Mouse (Mus musculus) olfactory bulb, adult 2 months (tissue): ENCODE measurements around the gene Arhgap44.

ENCODE experiments used
- CTCF ChIP-seq: fragments of 200-500 bp; IDR thresholded peaks from 2 replicates; pipeline ENCODE4 v1.5.1; 2012; ENCODE audit warnings: low read depth, mild to moderate bottlenecking, low read length, moderate library complexity; ENCODE audit not compliant: insufficient read depth
- POLR2A ChIP-seq: fragments of 200-500 bp; IDR thresholded peaks from 2 replicates; pipeline ENCODE4 v1.6.1; 2012; ENCODE audit warnings: mild to moderate bottlenecking, low read depth, low read length, moderate library complexity; ENCODE audit not compliant: insufficient read depth

GRCm38 (mm10) chr11:65001729-65002128, 161.0 kb downstream of the Arhgap44 start:
- TF ChIP-seq CTCF (no peak), POLR2A (no peak)
